Mouse (Mus musculus) stomach, postnatal 0 days (tissue): ENCODE measurements at regions not wholly inside any gene's neighbourhood (a gene's known extent, or its start where the extent isn't known, plus 50 kb on each side); places are given as distances from the start of the nearest gene placed in this dataset.

Source experiments
- CTCF ChIP-seq: IDR thresholded peaks from 2 replicates; pipeline ENCODE4 v1.5.1; 2016; ENCODE audit warnings: antibody characterized with exemption, low read depth, mild to moderate bottlenecking, moderate library complexity
- EP300 ChIP-seq: optimal IDR thresholded peaks from 2 replicates; pipeline ENCODE3; 2016; ENCODE audit warnings: antibody characterized with exemption

- TF ChIP-seq CTCF (no peak), EP300 (no peak)
Observed at GRCm38 (mm10) chr9:47327575-47327974, 202.4 kb upstream of the Cadm1 start.
